Comparison of ENCODE assay signal across 11 mouse cellular contexts in genomic region chr6:42372001-42372400, GRCm38 (mm10). TPM values are rescaled to one million over a fixed set of nuclear protein-coding genes. Genes with fewer than 3 reads are reported as not detected.
DNase-seq lines count a peak whose midpoint lies in the region; ATAC-seq and TF ChIP-seq lines count a peak whose summit lies in the region.
"Had no signal": no experiment of that assay in that cellular context is flagged by ENCODE, and none has a peak within 500 bp of the region (broad histone marks: within the 10 kb centered on the region; RNA-seq: fewer than 3 reads in every experiment).

No protein-coding gene starts in this region.

- peak overlapping the region; percentile 61 for H3K4me2 ChIP-seq in liver, embryonic 14.5 days (ENCODE audit: low read depth)

- no peaks in the 10 kb centered on the region for H3K9me3 ChIP-seq in liver, embryonic 14.5 days (ENCODE audit: control insufficient read depth, low read length)

- peaks cover 16% of the 10 kb centered on the region; the same call in 1 of the 2 replicates for H3K4me1 ChIP-seq in embryonic fibroblast, embryonic 13.5 days (ENCODE audit: control insufficient read depth, insufficient read depth, low read length)
- peaks cover 0 to 2% of the 10 kb centered on the region in 2 experiments; a peak in 2 of 4 replicates for H3K4me1 ChIP-seq in liver, embryonic 14.5 days (replicated peaks; ENCODE audit: control insufficient read depth in 2 of 2, insufficient read depth in 2 of 2, low read length in 1 of 2)

- TF ChIP-seq CTCF in embryonic fibroblast, embryonic 13.5 days (IDR thresholded peaks at IDR 0.05; ENCODE audit: borderline replicate concordance, insufficient read depth, low read length), result no peak
- TF ChIP-seq CTCF in liver, embryonic 14.5 days (IDR thresholded peaks at IDR 0.05; ENCODE audit: low read depth), result no peak

- no peak for ATAC-seq in liver, embryonic 14.5 days (ENCODE audit: insufficient read depth)
- ATAC-seq: Patski had no signal

- no peak for TF ChIP-seq POLR2A in embryonic fibroblast, embryonic 13.5 days (IDR thresholded peaks at IDR 0.05; ENCODE audit: low read depth, low read length)

- peak overlapping the region; percentile 5; the same call in 1 of the 2 replicates for H3K27ac ChIP-seq in embryonic fibroblast, embryonic 13.5 days (ENCODE audit: insufficient read depth, low read length)
- no peak overlapping the region for H3K27ac ChIP-seq in liver, embryonic 14.5 days

- H3K27me3 ChIP-seq in liver, embryonic 14.5 days (ENCODE audit: control insufficient read depth, insufficient read depth, low read length), result no peaks in the 10 kb centered on the region
- H3K27me3 ChIP-seq: Patski had no signal

- no peak overlapping the region for H3K9ac ChIP-seq in liver, embryonic 14.5 days (replicated peaks)

- no peaks in the 10 kb centered on the region for H3K36me3 ChIP-seq in liver, embryonic 14.5 days (replicated peaks; ENCODE audit: control insufficient read depth, insufficient read depth, low read depth)

- peak overlapping the region; percentile 2; the same call in 1 of the 2 replicates for H3K4me3 ChIP-seq in embryonic fibroblast, embryonic 13.5 days (ENCODE audit: insufficient read depth, low read length)
- no peak overlapping the region for H3K4me3 ChIP-seq in liver, embryonic 14.5 days (ENCODE audit: insufficient read depth in 1 of 2, low read depth in 2 of 2, low read length in 2 of 2)

- TF ChIP-seq EP300 in liver, embryonic 14.5 days (IDR thresholded peaks at IDR 0.05; ENCODE audit: low read depth), result no peak

- DNase-seq in cerebellum, adult 9-11 months, result peak; percentile 11
- DNase-seq in cerebellum, adult 9-10 months, result no peak
- peak; percentile 3 for DNase-seq in layer of hippocampus, adult 11-12 months (ENCODE audit: low spot score)
- DNase-seq in layer of hippocampus, postnatal 14 days (ENCODE audit: low spot score in 2 of 2), result no peak
- DNase-seq in liver, embryonic 14.5 days (ENCODE audit: low read depth in 3 of 3, low spot score in 3 of 3), result no peak
- no peak for DNase-seq in adrenal gland, postnatal 25 days
- no peak for DNase-seq in right cerebral cortex, postnatal 14 days
- DNase-seq: right cerebral cortex, adult 18-20 months had no signal

- 26% methylated on average over 3 of the region's 3 CpGs for WGBS in liver, embryonic 14.5 days (ENCODE audit: insufficient replicate concordance)

RNA-seq across cellular contexts. Expression of gene Epha1, which starts 1.1 kb away (rescaled TPM):
- total RNA-seq in layer of hippocampus, postnatal 14 days (2021), result under 1 TPM; 0.57 to 0.71 TPM
- polyA plus RNA-seq in embryonic fibroblast, embryonic 13.5 days (2011; ENCODE audit: insufficient read length, low read depth, missing spikeins), result 2.1 and 5.2 TPM in 2 replicates
- 3.5 and 4.0 TPM in 2 replicates for polyA plus RNA-seq in liver, embryonic 14.5 days (2012; rRNA removed)
- polyA plus RNA-seq in liver, embryonic 14.5 days (2014; fragmentation: Nextera tagmentation; extraction: Ambion mirVana), result 1.4 and 1.7 TPM in 2 replicates
- total RNA-seq in adrenal gland, postnatal 25 days (2021), result 0.48 and 0.55 TPM in 2 replicates

RNA-seq across cellular contexts. Expression of gene Zyx, which starts 22.6 kb away (rescaled TPM):
- 10 to 100 TPM; 59.4 to 60.1 TPM for total RNA-seq in layer of hippocampus, postnatal 14 days (2021)
- polyA plus RNA-seq in embryonic fibroblast, embryonic 13.5 days (2011; ENCODE audit: insufficient read length, low read depth, missing spikeins), result 250 and 305 TPM in 2 replicates
- polyA plus RNA-seq in liver, embryonic 14.5 days (2012; rRNA removed), result 26.7 and 27.7 TPM in 2 replicates
- polyA plus RNA-seq in liver, embryonic 14.5 days (2014; fragmentation: Nextera tagmentation; extraction: Ambion mirVana), result 30.2 and 36.5 TPM in 2 replicates
- 105 and 140 TPM in 2 replicates for total RNA-seq in adrenal gland, postnatal 25 days (2021)

RNA-seq across cellular contexts. Expression of gene Tas2r143, which starts 28.0 kb away (rescaled TPM):
- total RNA-seq in layer of hippocampus, postnatal 14 days (2021), result not detected
- polyA plus RNA-seq in embryonic fibroblast, embryonic 13.5 days (2011; ENCODE audit: insufficient read length, low read depth, missing spikeins), result not detected in 2 replicates
- polyA plus RNA-seq in liver, embryonic 14.5 days (2012; rRNA removed), result not detected in 2 replicates
- polyA plus RNA-seq in liver, embryonic 14.5 days (2014; fragmentation: Nextera tagmentation; extraction: Ambion mirVana), result not detected in 2 replicates
- total RNA-seq in adrenal gland, postnatal 25 days (2021), result 7.4 and 11.8 TPM in 2 replicates
- polyA plus RNA-seq: forebrain, embryonic 16.5 days; Patski had no signal

RNA-seq across cellular contexts. Expression of gene Tas2r135, which starts 33.2 kb away (rescaled TPM):
- under 1 TPM in 1 of 2 experiments, not detected in 1; 0.36 TPM for total RNA-seq in layer of hippocampus, postnatal 14 days (2021)
- not detected in 2 replicates for polyA plus RNA-seq in embryonic fibroblast, embryonic 13.5 days (2011; ENCODE audit: insufficient read length, low read depth, missing spikeins)
- polyA plus RNA-seq in liver, embryonic 14.5 days (2012; rRNA removed), result not detected in 2 replicates
- polyA plus RNA-seq in liver, embryonic 14.5 days (2014; fragmentation: Nextera tagmentation; extraction: Ambion mirVana), result not detected in 2 replicates
- 7.3 and 9.4 TPM in 2 replicates for total RNA-seq in adrenal gland, postnatal 25 days (2021)
- polyA plus RNA-seq: forebrain, embryonic 16.5 days; Patski had no signal

RNA-seq across cellular contexts. Expression of gene Fam131b, which starts 47.6 kb away (rescaled TPM):
- total RNA-seq in layer of hippocampus, postnatal 14 days (2021), result 10 to 100 TPM; 76.4 to 77.5 TPM
- polyA plus RNA-seq in embryonic fibroblast, embryonic 13.5 days (2011; ENCODE audit: insufficient read length, low read depth, missing spikeins), result 5.7 and 6.7 TPM in 2 replicates
- 0.08 TPM in 2 replicates for polyA plus RNA-seq in liver, embryonic 14.5 days (2012; rRNA removed)
- polyA plus RNA-seq in liver, embryonic 14.5 days (2014; fragmentation: Nextera tagmentation; extraction: Ambion mirVana), result 0.06 TPM in 1 of 2 replicates, not detected in the other
- total RNA-seq in adrenal gland, postnatal 25 days (2021), result 0.24 TPM in 1 of 2 replicates, not detected in the other

Comparison
In these comparisons a context has a peak if more than half of its experiments do, and no peak if none do; other contexts are left out.
1. DNase-seq: peak in cerebellum, adult 9-11 months (single experiment) and layer of hippocampus, adult 11-12 months (single experiment); none in cerebellum, adult 9-10 months (single experiment), layer of hippocampus, postnatal 14 days (0 of 2), liver, embryonic 14.5 days (0 of 3), adrenal gland, postnatal 25 days (single experiment) and right cerebral cortex, postnatal 14 days (single experiment).